8 mouse cellular contexts compared by ENCODE assay signal in the genomic region with DNA sequence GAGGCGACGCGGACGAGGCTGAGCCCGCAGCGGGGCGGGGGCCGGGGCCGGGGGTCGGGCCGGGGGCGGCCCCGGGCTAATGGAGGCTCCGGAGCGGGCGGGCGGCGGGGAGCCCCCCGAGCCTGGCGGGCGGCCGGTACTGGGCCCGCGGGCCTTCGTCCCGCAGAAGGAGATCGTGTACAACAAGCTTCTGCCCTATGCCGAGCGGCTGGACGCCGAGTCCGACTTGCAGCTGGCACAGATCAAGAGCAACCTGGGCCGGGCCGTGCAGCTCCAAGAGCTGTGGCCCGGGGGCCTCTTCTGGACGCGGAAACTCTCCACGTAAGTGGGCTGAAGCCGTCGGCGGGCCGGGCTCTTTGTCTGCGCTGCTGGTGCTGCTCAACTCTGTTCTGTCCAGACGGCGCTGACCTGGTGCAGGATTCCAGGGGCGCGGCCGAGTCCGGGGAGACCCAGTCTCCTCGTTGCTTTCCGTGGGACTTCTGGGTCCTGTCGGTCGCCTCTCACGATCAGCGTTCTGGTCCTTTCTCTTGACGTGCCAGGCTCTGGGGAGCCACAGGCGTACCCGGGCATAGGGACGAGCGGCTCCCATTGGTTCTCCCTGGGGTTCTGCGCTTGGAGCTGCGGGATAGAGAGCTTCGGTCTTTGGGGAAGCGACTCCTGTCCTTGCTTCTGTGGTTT. TPM values are rescaled to one million over a fixed set of nuclear protein-coding genes. Genes with fewer than 3 reads are reported as not detected.
DNase-seq lines count a peak whose midpoint lies in the region; ATAC-seq lines count a peak whose summit lies in the region.

No protein-coding gene starts in this region.

- peak; percentile 77 for ATAC-seq in embryonic facial prominence, embryonic 12.5 days (ENCODE audit: insufficient number of reproducible peaks, insufficient read depth, low FRiP score, low TSS enrichment)
- ATAC-seq in kidney, embryonic 15.5 days (replicated peaks; ENCODE audit: low FRiP score): peak; percentile 83
- ATAC-seq in liver, embryonic 12.5 days: peak; percentile 75
- peak; percentile 70 for ATAC-seq in stomach, embryonic 14.5 days (ENCODE audit: insufficient number of reproducible peaks, insufficient read depth, low FRiP score, low read depth)

- H3K4me1 ChIP-seq in embryonic facial prominence, embryonic 12.5 days: no peaks in the 10 kb centered on the region
- H3K4me1 ChIP-seq in kidney, embryonic 15.5 days: peaks cover 13% of the 10 kb centered on the region
- peaks cover 40% of the 10 kb centered on the region for H3K4me1 ChIP-seq in liver, embryonic 12.5 days
- no peaks in the 10 kb centered on the region for H3K4me1 ChIP-seq in stomach, embryonic 14.5 days (ENCODE audit: control insufficient read depth, insufficient read depth, low read length)

- no peaks in the 10 kb centered on the region for H3K36me3 ChIP-seq in embryonic facial prominence, embryonic 12.5 days
- H3K36me3 ChIP-seq in kidney, embryonic 15.5 days: no peaks in the 10 kb centered on the region
- H3K36me3 ChIP-seq in liver, embryonic 12.5 days: no peaks in the 10 kb centered on the region
- no peaks in the 10 kb centered on the region for H3K36me3 ChIP-seq in stomach, embryonic 14.5 days (ENCODE audit: control insufficient read depth, insufficient read depth, low read length)

- peak; percentile 76 for DNase-seq in A20 (ENCODE audit: low read depth, low spot score)
- DNase-seq in adrenal gland, postnatal 25 days: peak; percentile 63
- DNase-seq in heart, adult 9 months (ENCODE audit: low spot score in 2 of 2): peak; percentile 38 to 52
- peak; percentile 64 for DNase-seq in naive thymus-derived CD4-positive, alpha-beta T cell, adult 2 months (ENCODE audit: low read depth)

- no peaks in the 10 kb centered on the region for H3K27me3 ChIP-seq in embryonic facial prominence, embryonic 12.5 days
- no peaks in the 10 kb centered on the region for H3K27me3 ChIP-seq in kidney, embryonic 15.5 days
- no peaks in the 10 kb centered on the region for H3K27me3 ChIP-seq in liver, embryonic 12.5 days (replicated peaks)
- H3K27me3 ChIP-seq in stomach, embryonic 14.5 days (ENCODE audit: control insufficient read depth, insufficient read depth, low read length): no peaks in the 10 kb centered on the region

- under 1% methylated on average over 51 of the region's 64 CpGs for WGBS in embryonic facial prominence, embryonic 12.5 days
- WGBS in kidney, embryonic 15.5 days: under 1% methylated on average over 64 of the region's 64 CpGs
- WGBS in liver, embryonic 12.5 days (ENCODE audit: insufficient replicate concordance): under 1% methylated on average over 48 of the region's 64 CpGs
- under 1% methylated on average over 64 of the region's 64 CpGs for WGBS in stomach, embryonic 14.5 days

- peak overlapping the region; percentile 94 for H3K27ac ChIP-seq in embryonic facial prominence, embryonic 12.5 days
- H3K27ac ChIP-seq in kidney, embryonic 15.5 days: peak overlapping the region; percentile 95
- peak overlapping the region; percentile 95 for H3K27ac ChIP-seq in liver, embryonic 12.5 days
- H3K27ac ChIP-seq in stomach, embryonic 14.5 days (ENCODE audit: low read length): peak overlapping the region; percentile 88

- H3K9me3 ChIP-seq in embryonic facial prominence, embryonic 12.5 days: no peaks in the 10 kb centered on the region
- H3K9me3 ChIP-seq in kidney, embryonic 15.5 days (replicated peaks): no peaks in the 10 kb centered on the region
- H3K9me3 ChIP-seq in liver, embryonic 12.5 days (replicated peaks): no peaks in the 10 kb centered on the region
- H3K9me3 ChIP-seq in stomach, embryonic 14.5 days (ENCODE audit: control insufficient read depth, low read depth, low read length): no peaks in the 10 kb centered on the region

- peak overlapping the region; percentile 64 for H3K4me2 ChIP-seq in embryonic facial prominence, embryonic 12.5 days (replicated peaks)
- peak overlapping the region; percentile 70 for H3K4me2 ChIP-seq in kidney, embryonic 15.5 days
- peak overlapping the region; percentile 79 for H3K4me2 ChIP-seq in liver, embryonic 12.5 days
- H3K4me2 ChIP-seq in stomach, embryonic 14.5 days (replicated peaks; ENCODE audit: low read depth, low read length): peak overlapping the region; percentile 62

- H3K9ac ChIP-seq in embryonic facial prominence, embryonic 12.5 days: peak overlapping the region; percentile 98
- peak overlapping the region; percentile 99 for H3K9ac ChIP-seq in kidney, embryonic 15.5 days
- peak overlapping the region; percentile 99 for H3K9ac ChIP-seq in liver, embryonic 12.5 days
- peak overlapping the region; percentile 98 for H3K9ac ChIP-seq in stomach, embryonic 14.5 days (replicated peaks; ENCODE audit: low read depth, low read length)

- peak overlapping the region; percentile 94 for H3K4me3 ChIP-seq in embryonic facial prominence, embryonic 12.5 days
- H3K4me3 ChIP-seq in kidney, embryonic 15.5 days (replicated peaks): peak overlapping the region; percentile 90
- peak overlapping the region; percentile 100 for H3K4me3 ChIP-seq in liver, embryonic 12.5 days
- peak overlapping the region; percentile 84 for H3K4me3 ChIP-seq in stomach, embryonic 14.5 days (ENCODE audit: low read depth, low read length)

RNA-seq across cellular contexts. Expression of gene Psme4, which starts 0.5 kb away (rescaled TPM):
- 77.5 and 80.9 TPM in 2 replicates for total RNA-seq in adrenal gland, postnatal 25 days (2021)
- polyA plus RNA-seq in embryonic facial prominence, embryonic 12.5 days (2016; fragmentation: Nextera tagmentation; extraction: Ambion mirVana): 29.7 and 29.8 TPM in 2 replicates
- 18.3 and 18.5 TPM in 2 replicates for polyA plus RNA-seq in kidney, embryonic 15.5 days (2015; fragmentation: Nextera tagmentation; extraction: Ambion mirVana)
- 16.1 and 16.4 TPM in 2 replicates for polyA plus RNA-seq in liver, embryonic 12.5 days (2016; fragmentation: Nextera tagmentation; extraction: Ambion mirVana)
- polyA plus RNA-seq in stomach, embryonic 14.5 days (2014; fragmentation: Nextera tagmentation; extraction: Ambion mirVana): 39.8 and 40.4 TPM in 2 replicates

Comparison
In these comparisons a context has a peak if more than half of its experiments do, and no peak if none do; other contexts are left out.
1. Peak in every context shown above with its lines: DNase-seq, ATAC-seq, H3K4me3 ChIP-seq and H3K27ac ChIP-seq.